Mouse (Mus musculus) right cerebral cortex, adult 2 months (tissue): ENCODE results near the gene Clec2h.
"Not testable (repeated sequence)": the region's sequence is repeated elsewhere in the genome, so short reads cannot be mapped to it uniquely, and the experiment has no call there.

Experiments used
- DNase-seq, 2 experiments: peaks; one replicate each; pipeline ENCODE4 v3.0.0; 2021 to 2022; ENCODE audit warnings: low spot score in 2 of 2

Clec2h gene

DNA sequence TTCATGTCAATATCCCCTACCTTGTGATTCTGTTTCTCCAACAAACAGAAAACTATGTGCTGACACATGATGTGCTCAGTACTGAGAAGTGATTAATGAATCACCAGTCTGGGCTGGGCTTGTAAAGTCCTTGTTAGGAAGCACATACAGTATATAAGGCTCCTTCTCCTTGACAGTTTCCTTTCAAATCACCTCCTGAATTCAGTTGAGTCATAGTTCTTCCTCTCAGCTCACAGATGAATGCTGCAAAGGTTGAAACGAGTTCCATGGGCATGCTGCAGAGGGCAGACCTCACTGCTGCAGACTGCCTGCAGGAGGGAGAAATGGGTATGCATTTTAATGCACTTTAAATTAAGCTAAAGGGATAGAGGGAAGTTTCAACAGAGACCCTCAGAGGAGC, at the start of gene Clec2h:
Clec2h (plus strand) TSS at position 180 of the 400 bp plus-strand sequence.
- DNase-seq: peak; percentile 5 to 6

GRCm38 (mm10) chr6:128622733-128623132, 39.5 kb upstream of the Clec2h start:
- DNase-seq: peak; percentile 7 to 19

- not testable (repeated sequence) for DNase-seq
These were observed 38.8 kb upstream of the Clec2h start, which contains the start of gene Klrb1a for GRCm38 (mm10) chr6:128623433-128623832. Gene Klrb1a (minus strand): TSS chr6:128623533.

GRCm38 (mm10) chr6:128624425-128624824, 37.8 kb upstream of the Clec2h start:
- peak; percentile 25 to 36 for DNase-seq

DNA sequence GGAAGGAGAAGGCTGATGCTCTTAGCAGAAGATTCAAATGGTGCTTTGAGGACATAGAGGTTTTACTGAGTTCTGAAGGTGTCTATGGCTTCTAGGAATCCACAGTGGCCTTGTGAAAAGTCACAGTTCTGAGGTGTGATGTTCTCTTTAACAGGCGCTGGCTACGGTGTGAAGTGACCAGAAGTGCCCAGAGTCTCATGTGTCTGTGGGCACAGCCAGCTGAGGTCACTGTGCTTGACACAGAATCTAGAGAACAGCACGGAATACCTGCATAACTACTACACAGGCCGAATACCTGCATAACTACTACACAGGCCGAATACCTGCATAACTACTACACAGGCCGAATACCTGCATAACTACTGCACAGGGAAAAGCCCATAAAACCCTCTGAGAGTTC, 36.9 kb upstream of the Clec2h start:
- not testable (repeated sequence) for DNase-seq

- DNase-seq: peak; percentile 57 to 59
These were observed 32.1 kb upstream of the Clec2h start for GRCm38 (mm10) chr6:128629771-128630739.

GRCm38 (mm10) chr6:128630912-128631905, 31.0 kb upstream of the Clec2h start:
- not testable (repeated sequence) for DNase-seq

DNA sequence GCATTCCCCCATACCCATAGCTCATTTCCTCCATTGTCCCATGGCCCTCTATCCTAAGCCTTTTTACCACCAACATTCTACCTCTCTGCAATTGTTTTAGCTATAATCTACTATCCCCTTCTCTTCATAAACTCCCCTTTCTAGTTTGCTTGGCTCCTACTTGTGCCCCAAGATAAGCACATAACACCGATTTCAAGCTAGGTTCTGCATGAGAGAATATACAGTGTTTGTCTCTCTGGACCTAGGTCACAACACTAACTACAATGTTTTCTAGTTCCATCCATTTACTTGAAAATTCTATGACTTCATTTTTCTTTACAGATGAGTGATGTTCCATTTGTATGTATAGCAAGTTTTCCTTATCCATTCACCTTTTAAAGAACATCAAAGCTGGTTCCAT, 21.5 kb upstream of the Clec2h start:
- no peak for DNase-seq

DNA sequence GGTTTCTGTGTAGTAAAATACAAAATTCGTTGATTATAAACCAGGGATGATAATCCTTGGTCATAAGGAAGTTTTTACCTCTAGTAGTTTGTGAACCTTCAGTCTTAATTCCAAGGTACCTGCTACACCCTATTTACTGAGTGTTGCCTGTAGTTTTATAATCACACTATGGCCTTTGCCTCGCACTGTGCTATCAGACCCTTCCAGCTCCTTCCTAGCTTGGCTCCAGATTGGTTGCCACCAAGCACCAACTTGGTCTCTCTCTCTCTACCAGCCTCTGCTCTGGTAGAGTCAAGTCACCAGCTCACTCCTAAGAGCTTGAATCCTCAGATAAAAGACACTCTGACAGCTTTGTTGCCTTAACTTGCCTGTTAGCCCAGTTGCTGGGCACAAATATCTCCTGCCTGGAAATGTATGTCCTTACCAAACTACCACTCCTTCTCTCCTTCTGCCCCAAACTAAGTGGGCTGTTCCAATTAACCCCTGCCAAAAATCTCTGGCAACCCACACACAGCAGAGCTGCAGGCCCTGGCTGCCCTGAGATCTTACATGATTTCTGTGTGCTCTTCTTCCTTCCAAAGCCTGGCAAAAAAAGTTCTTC, 21.0 kb upstream of the Clec2h start:
- no peak for DNase-seq

GRCm38 (mm10) chr6:128643999-128644398, 18.2 kb upstream of the Clec2h start:
- no peak for DNase-seq

DNA sequence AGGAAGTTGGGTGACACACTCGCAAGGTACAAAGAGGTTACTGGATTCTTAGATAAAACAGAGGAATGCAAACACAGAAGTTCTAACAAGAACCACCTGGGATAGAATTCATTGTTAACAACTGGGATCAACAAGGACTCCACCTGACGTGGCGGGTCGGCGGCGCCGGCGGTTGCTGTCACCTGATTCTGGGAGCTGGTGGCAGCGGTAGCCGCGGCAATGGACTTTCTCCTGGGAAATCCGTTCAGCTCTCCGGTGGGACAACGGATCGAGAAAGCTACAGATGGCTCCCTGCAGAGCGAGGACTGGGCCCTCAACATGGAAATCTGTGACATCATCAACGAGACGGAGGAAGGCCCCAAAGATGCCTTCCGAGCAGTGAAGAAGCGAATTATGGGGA, 17.5 kb upstream of the Clec2h start:
- not testable (repeated sequence) for DNase-seq

- DNase-seq: not testable (repeated sequence)
These were observed 16.5 kb upstream of the Clec2h start for GRCm38 (mm10) chr6:128645708-128646107.

- DNase-seq: no peak
These were observed 12.5 kb upstream of the Clec2h start for GRCm38 (mm10) chr6:128649681-128650080.

DNA sequence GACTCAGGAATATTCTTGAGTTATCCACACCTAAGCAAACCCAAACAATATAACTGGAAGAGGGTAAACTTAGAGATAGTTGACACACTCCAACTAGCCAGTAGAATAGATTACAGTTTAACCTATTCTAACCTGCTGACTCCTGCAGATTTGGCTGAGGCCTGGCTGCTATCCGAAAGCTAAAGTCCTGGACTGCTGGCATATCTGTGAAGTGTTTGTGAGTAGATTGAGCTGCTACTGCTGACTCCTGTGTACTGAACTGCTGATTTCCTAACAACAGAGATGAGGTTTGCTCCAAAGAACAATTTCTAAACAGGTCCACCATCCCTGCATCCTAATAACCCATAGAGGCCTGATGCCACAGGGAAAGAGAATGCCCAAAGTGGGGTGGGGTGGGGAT, 12.0 kb upstream of the Clec2h start:
- DNase-seq: no peak

DNA sequence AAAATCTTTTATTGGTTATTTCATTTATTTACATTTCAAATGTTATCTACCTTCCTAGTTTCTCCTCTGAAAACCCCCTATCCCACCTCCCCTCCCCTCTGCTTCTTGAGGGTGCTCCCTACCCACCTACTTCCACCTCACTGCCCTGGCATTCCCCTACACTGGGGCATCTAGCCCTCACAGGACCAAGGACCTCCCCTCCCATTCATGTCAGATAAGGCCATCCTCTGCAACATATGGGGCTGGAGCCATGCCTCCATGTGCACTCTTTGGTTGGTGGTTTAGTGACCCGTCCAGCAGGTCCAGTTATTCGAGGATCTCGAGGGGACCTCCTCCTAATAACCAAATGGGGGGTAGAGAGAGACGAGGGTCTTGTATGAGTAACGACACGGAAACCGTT, 11.4 kb upstream of the Clec2h start:
- not testable (repeated sequence) for DNase-seq

DNA sequence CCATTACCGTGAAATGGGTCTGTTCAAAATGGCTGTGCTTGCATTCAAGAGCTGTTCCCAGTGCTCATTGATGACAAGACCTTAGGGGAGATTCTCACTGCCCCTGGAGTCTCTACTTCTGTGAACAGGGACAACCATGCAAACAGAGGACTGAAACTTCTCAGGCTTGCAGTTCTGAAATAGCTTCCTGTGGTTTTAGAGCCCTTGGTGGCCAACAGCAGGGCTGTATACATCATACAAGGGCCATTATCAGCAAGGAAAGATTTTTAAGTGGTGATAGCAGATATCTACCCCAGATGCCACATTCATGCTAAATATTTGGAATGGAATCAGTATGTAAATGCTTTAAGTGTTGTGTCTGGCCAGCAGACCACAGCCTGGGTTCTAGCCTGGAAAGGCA, 9.2 kb upstream of the Clec2h start:
- no peak for DNase-seq

DNA sequence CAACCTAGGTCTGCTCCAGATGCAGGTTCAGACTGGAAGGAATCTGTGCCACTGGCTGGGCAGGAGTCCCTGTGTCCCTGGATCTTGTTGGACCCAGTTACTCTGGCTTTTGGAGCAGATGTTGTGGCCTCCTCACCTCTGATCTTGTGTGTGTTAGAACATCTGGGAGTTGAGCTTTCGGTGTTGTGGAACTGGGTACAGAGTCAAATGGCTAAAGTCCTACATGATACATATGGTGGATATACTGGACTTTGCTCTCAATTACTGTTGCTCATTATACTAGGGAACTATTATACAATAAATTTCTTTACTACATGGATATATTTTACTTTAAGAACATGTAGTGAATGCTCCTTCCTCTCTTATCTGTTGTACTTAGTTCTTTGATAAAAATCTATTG, 936 bp upstream of the Clec2h start:
- DNase-seq: no peak

DNA sequence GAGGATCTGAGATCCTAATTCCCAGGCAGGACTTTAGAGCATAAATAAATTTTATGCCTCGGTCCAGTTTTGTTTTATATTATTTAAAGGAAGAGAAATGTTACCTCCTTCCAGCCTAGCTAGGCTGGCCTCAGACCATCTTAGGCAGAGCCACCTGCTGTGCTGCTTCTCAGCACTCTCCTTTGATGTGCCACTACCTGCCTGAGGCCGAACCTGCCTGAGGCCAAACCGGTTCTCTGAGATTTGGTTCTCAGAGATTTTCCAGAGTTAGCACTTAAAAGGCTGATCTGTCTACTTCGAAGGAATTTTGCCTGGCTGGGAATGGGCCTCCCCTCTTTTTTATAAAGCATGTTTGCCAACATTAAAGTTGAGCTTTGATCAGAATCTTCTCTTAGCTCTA, 7.8 kb downstream of the Clec2h start:
- no peak for DNase-seq

DNA sequence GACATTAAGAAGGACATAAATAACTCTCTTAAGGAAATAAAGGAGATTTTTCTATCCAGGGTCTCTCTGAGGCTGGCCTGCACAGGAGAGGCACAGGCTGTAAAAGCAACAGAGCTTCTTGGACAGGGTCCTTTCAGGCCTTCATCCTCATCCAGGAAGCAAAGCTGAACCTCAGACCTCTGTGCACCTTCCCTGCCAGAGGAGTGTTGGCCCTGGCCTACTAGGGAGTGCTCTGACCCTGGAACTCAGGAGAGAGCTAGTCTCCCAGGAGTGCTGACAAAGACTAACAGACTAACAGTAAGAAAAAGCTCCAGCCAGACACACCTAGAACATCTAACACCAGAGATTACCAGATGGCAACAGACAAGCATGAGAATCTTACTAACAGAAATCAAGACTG, 17.4 kb downstream of the Clec2h start:
- DNase-seq: no peak

GRCm38 (mm10) chr6:128701691-128702090, 39.5 kb downstream of the Clec2h start:
- DNase-seq: no peak

- no peak for DNase-seq
These were observed 60.8 kb downstream of the Clec2h start, which contains the start of gene Klrb1 for GRCm38 (mm10) chr6:128722959-128723358. Gene Klrb1 (minus strand): TSS chr6:128723059.
